Mouse (Mus musculus) frontal cortex, adult 2 months (tissue): ENCODE measurements at regions not wholly inside any gene's neighbourhood (a gene's known extent, or its start where the extent isn't known, plus 50 kb on each side); places are given as distances from the start of the nearest gene placed in this dataset.

Source experiments
- DNase-seq, 2 experiments: peaks; one replicate each; pipeline ENCODE4 v3.0.0; 2022; ENCODE audit warnings: low spot score in 1 of 2; ENCODE audit errors: extremely low spot score in 1 of 2

GRCm38 (mm10) chr9:32901287-32901686, 265.3 kb downstream of the Ets1 start:
- DNase-seq = no peak

- DNase-seq = no peak
Measured at GRCm38 (mm10) chr9:32906233-32906872, 270.3 kb downstream of the Ets1 start.

- DNase-seq = no peak
Measured at GRCm38 (mm10) chr9:32910641-32911040, 274.6 kb downstream of the Ets1 start.

- DNase-seq = no peak
Measured at GRCm38 (mm10) chr9:32915633-32916032, 279.6 kb downstream of the Ets1 start.

GRCm38 (mm10) chr9:32916731-32917130, 280.7 kb downstream of the Ets1 start:
- no peak for DNase-seq

GRCm38 (mm10) chr9:32923925-32924324, 287.9 kb downstream of the Ets1 start:
- no peak for DNase-seq

- no peak for DNase-seq
Measured at GRCm38 (mm10) chr9:32924333-32924886, 288.4 kb downstream of the Ets1 start.

- no peak for DNase-seq
Measured at GRCm38 (mm10) chr9:32925036-32925435, 289.0 kb downstream of the Ets1 start.

GRCm38 (mm10) chr9:32925720-32926595, 289.9 kb downstream of the Ets1 start:
- DNase-seq = no peak

- no peak for DNase-seq
Measured at GRCm38 (mm10) chr9:32927656-32928055, 291.6 kb downstream of the Ets1 start.

- DNase-seq = no peak
Measured at GRCm38 (mm10) chr9:32928289-32929000, 292.4 kb downstream of the Ets1 start.

GRCm38 (mm10) chr9:32929331-32929730, 293.3 kb downstream of the Ets1 start:
- DNase-seq = no peak

GRCm38 (mm10) chr9:32929826-32930225, 293.8 kb downstream of the Ets1 start:
- no peak for DNase-seq

GRCm38 (mm10) chr9:32931266-32932005, 295.4 kb downstream of the Ets1 start:
- no peak for DNase-seq

- no peak for DNase-seq
Measured at GRCm38 (mm10) chr9:32933237-32934071, 297.4 kb downstream of the Ets1 start.

- no peak for DNase-seq
Measured at GRCm38 (mm10) chr9:32934436-32934835, 298.4 kb downstream of the Ets1 start.

GRCm38 (mm10) chr9:32936462-32936861, 300.4 kb downstream of the Ets1 start:
- DNase-seq = no peak

- no peak for DNase-seq
Measured at GRCm38 (mm10) chr9:32937391-32937790, 301.4 kb downstream of the Ets1 start.

GRCm38 (mm10) chr9:32938857-32939256, 302.8 kb downstream of the Ets1 start:
- DNase-seq = no peak
